ENCODE assay signal across 8 mouse cellular contexts in the genomic region with DNA sequence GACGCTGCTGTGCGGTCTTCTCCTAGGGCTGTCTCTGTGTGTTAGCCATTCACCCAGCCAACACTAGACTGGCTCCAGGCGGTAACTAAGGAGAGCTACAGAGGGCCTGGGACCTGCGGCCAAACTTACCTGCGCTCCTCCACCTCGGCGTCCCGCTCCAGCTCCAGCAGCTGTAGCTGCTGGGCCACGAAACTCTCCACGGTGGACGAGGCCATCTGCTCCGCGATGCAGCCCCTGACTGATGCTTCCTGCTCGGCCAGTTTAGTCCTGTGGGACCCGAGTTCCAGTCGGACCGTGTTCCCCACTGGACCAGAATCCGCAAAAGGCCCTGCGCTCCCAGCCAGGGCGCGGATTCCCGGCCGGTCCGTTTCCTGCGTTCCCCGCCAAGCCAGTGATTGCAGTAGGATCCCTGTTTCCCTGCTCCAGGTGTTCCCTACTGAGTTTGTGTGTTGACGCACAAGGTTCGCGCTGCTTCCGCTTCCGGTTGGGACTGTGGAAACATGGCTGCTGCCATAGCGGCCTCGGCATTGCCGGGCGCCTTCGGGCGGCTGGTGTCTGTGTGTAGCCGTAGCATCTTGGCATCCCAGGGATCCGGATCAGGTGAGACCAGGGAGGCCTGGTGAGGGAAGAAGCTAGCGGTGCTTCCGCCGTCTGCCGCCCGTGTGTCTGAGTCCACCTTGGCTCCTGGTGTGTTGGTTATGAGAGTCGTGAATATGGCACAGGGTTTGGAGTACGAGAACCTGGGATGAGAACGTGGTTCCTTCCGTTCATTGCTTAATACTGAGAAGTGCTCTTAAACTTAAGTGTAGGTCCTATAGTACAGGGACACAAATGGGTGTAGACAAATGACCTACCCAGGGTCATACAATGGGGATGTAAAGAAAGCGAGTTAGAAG. TPM values are rescaled to one million over a fixed set of nuclear protein-coding genes. Genes with fewer than 3 reads are reported as not detected.
DNase-seq lines count a peak whose midpoint lies in the region; ATAC-seq and TF ChIP-seq lines count a peak whose summit lies in the region.

Mrpl21 (plus strand) TSS at position 330 of the 896 bp plus-strand sequence.
Ighmbp2 (minus strand) TSS at position 446 of the 896 bp plus-strand sequence.

- H3K9ac ChIP-seq in embryonic facial prominence, embryonic 14.5 days (ENCODE audit: low read depth, low read length), result peak within 1 kb of the TSS; percentile 90
- peak within 1 kb of the TSS; percentile 74 for H3K9ac ChIP-seq in heart, adult 2 months (ENCODE audit: low read depth, low read length)
- H3K9ac ChIP-seq in limb, embryonic 13.5 days, result peak within 1 kb of the TSS; percentile 89
- H3K9ac ChIP-seq in midbrain, embryonic 16.5 days (ENCODE audit: low read depth, low read length), result peak within 1 kb of the TSS; percentile 85

- under 1% methylated on average over 49 of the region's 49 CpGs for WGBS in embryonic facial prominence, embryonic 14.5 days
- under 1% methylated on average over 49 of the region's 49 CpGs for WGBS in heart, adult 2 months
- under 1% methylated on average over 49 of the region's 49 CpGs for WGBS in limb, embryonic 13.5 days
- under 1% methylated on average over 49 of the region's 49 CpGs for WGBS in midbrain, embryonic 16.5 days

- intact Hi-C loops in heart, adult 2 months (cut with DNase I), result no loop called here

- H3K27ac ChIP-seq in embryonic facial prominence, embryonic 14.5 days (replicated peaks; ENCODE audit: low read depth, low read length), result peak within 1 kb of the TSS; percentile 48
- peak within 1 kb of the TSS; percentile 64 for H3K27ac ChIP-seq in heart, adult 2 months
- H3K27ac ChIP-seq in limb, embryonic 13.5 days, result peak within 1 kb of the TSS; percentile 52; the same call in 1 of the 2 replicates
- H3K27ac ChIP-seq in midbrain, embryonic 16.5 days (ENCODE audit: low read length), result peak within 1 kb of the TSS; percentile 68

- peaks cover 36% of the 10 kb centered on the region for H3K36me3 ChIP-seq in embryonic facial prominence, embryonic 14.5 days (ENCODE audit: control insufficient read depth, insufficient read depth, low read length)
- H3K36me3 ChIP-seq in heart, adult 2 months (ENCODE audit: control insufficient read depth, insufficient read depth, low read length), result no peaks in the 10 kb centered on the region
- H3K36me3 ChIP-seq in limb, embryonic 13.5 days, result peaks cover 63% of the 10 kb centered on the region
- H3K36me3 ChIP-seq in midbrain, embryonic 16.5 days (ENCODE audit: control insufficient read depth, insufficient read depth, low read length), result peaks cover 29% of the 10 kb centered on the region

- H3K9me3 ChIP-seq in embryonic facial prominence, embryonic 14.5 days (ENCODE audit: control insufficient read depth, low read length), result no peaks in the 10 kb centered on the region
- no peaks in the 10 kb centered on the region for H3K9me3 ChIP-seq in limb, embryonic 13.5 days
- H3K9me3 ChIP-seq in midbrain, embryonic 16.5 days (replicated peaks; ENCODE audit: control insufficient read depth, low read length, poor library complexity, severe bottlenecking), result no peaks in the 10 kb centered on the region

- H3K4me1 ChIP-seq in embryonic facial prominence, embryonic 14.5 days (ENCODE audit: control insufficient read depth, insufficient read depth, low read length), result peaks cover 11% of the 10 kb centered on the region
- peaks cover 3% of the 10 kb centered on the region for H3K4me1 ChIP-seq in heart, adult 2 months (ENCODE audit: control insufficient read depth, insufficient read depth, low read length)
- H3K4me1 ChIP-seq in limb, embryonic 13.5 days, result peaks cover 21% of the 10 kb centered on the region
- peaks cover 27% of the 10 kb centered on the region for H3K4me1 ChIP-seq in midbrain, embryonic 16.5 days (ENCODE audit: control insufficient read depth, insufficient read depth, low read length)

- DNase-seq in 3T3-L1 (ENCODE audit: low read depth, low spot score), result peak; percentile 98
- peak; percentile 74 to 86 for DNase-seq in adrenal gland, postnatal 4 days (ENCODE audit: low spot score in 2 of 2)
- DNase-seq in embryonic facial prominence, embryonic 14.5 days (ENCODE audit: low spot score), result peak; percentile 96
- peak; percentile 90 to 92 for DNase-seq in heart, adult 2 months
- peak; percentile 90 to 92 for DNase-seq in kidney, adult 8-10 months
- peak; percentile 82 to 86 for DNase-seq in spleen, postnatal 10 days (ENCODE audit: low spot score in 2 of 2)

- H3K4me3 ChIP-seq in embryonic facial prominence, embryonic 14.5 days (ENCODE audit: low read depth, low read length), result peak within 1 kb of the TSS; percentile 71
- peak within 1 kb of the TSS; percentile 88 for H3K4me3 ChIP-seq in heart, adult 2 months
- peak within 1 kb of the TSS; percentile 87 for H3K4me3 ChIP-seq in limb, embryonic 13.5 days
- H3K4me3 ChIP-seq in midbrain, embryonic 16.5 days (ENCODE audit: low read depth, low read length), result peak within 1 kb of the TSS; percentile 74

- TF ChIP-seq POLR2A in heart, adult 2 months (IDR thresholded peaks at IDR 0.05; ENCODE audit: insufficient read depth, low read depth, low read length), result peak; percentile 79

- TF ChIP-seq CTCF in heart, adult 2 months (IDR thresholded peaks at IDR 0.05), result 0 out of 2 replicates have a peak, but pooled peaks have one; percentile 4

- no peaks in the 10 kb centered on the region for H3K79me2 ChIP-seq in heart, adult 2 months (replicated peaks; ENCODE audit: control insufficient read depth, insufficient read depth, low read length)

- peak; percentile 87 for TF ChIP-seq EP300 in heart, adult 2 months (IDR thresholded peaks at IDR 0.05; ENCODE audit: insufficient read depth, low read depth, low read length)

- H3K4me2 ChIP-seq in embryonic facial prominence, embryonic 14.5 days (ENCODE audit: low read depth, low read length), result peak within 1 kb of the TSS; percentile 77
- H3K4me2 ChIP-seq in limb, embryonic 13.5 days (replicated peaks), result peak within 1 kb of the TSS; percentile 81
- H3K4me2 ChIP-seq in midbrain, embryonic 16.5 days (ENCODE audit: low read length), result peak within 1 kb of the TSS; percentile 82

- peak; percentile 97 for ATAC-seq in embryonic facial prominence, embryonic 14.5 days (ENCODE audit: low read depth)
- peak; percentile 95 for ATAC-seq in limb, embryonic 13.5 days (ENCODE audit: low FRiP score, low read depth)
- ATAC-seq in midbrain, embryonic 16.5 days, result peak; percentile 95

- no peaks in the 10 kb centered on the region for H3K27me3 ChIP-seq in embryonic facial prominence, embryonic 14.5 days (replicated peaks; ENCODE audit: control insufficient read depth, insufficient read depth, low read length)
- H3K27me3 ChIP-seq in heart, adult 2 months (ENCODE audit: control insufficient read depth, insufficient read depth, low read length), result no peaks in the 10 kb centered on the region
- H3K27me3 ChIP-seq in limb, embryonic 13.5 days, result no peaks in the 10 kb centered on the region
- H3K27me3 ChIP-seq in midbrain, embryonic 16.5 days (ENCODE audit: control insufficient read depth, insufficient read depth, low read depth, low read length), result no peaks in the 10 kb centered on the region

RNA-seq across cellular contexts. Expression of gene Mrpl21, which starts in this region (rescaled TPM):
- total RNA-seq in adrenal gland, postnatal 4 days (2021), result 10 to 100 TPM; 70.8 to 71.9 TPM
- 110 and 116 TPM in 2 replicates for polyA plus RNA-seq in embryonic facial prominence, embryonic 14.5 days (2014; fragmentation: Nextera tagmentation; extraction: Ambion mirVana)
- 10 to 100 TPM; 79.4 to 90.1 TPM for total RNA-seq in heart, adult 2 months (2021)
- 65.3 and 76.9 TPM in 2 replicates for polyA plus RNA-seq in heart, adult 2 months (2012; rRNA removed)
- polyA plus RNA-seq in limb, embryonic 13.5 days (2015; fragmentation: Nextera tagmentation; extraction: Ambion mirVana), result 136 TPM in 2 replicates
- polyA plus RNA-seq in midbrain, embryonic 16.5 days (2015; fragmentation: Nextera tagmentation; extraction: Ambion mirVana), result 90.5 and 93.9 TPM in 2 replicates

RNA-seq across cellular contexts. Expression of gene Ighmbp2, which starts in this region (rescaled TPM):
- 10 to 100 TPM; 11.0 to 11.9 TPM for total RNA-seq in adrenal gland, postnatal 4 days (2021)
- 8.1 and 8.6 TPM in 2 replicates for polyA plus RNA-seq in embryonic facial prominence, embryonic 14.5 days (2014; fragmentation: Nextera tagmentation; extraction: Ambion mirVana)
- 1 to 10 TPM; 2.2 to 2.8 TPM for total RNA-seq in heart, adult 2 months (2021)
- 2.3 and 2.7 TPM in 2 replicates for polyA plus RNA-seq in heart, adult 2 months (2012; rRNA removed)
- 13.1 and 14.0 TPM in 2 replicates for polyA plus RNA-seq in limb, embryonic 13.5 days (2015; fragmentation: Nextera tagmentation; extraction: Ambion mirVana)
- 10.8 and 11.2 TPM in 2 replicates for polyA plus RNA-seq in midbrain, embryonic 16.5 days (2015; fragmentation: Nextera tagmentation; extraction: Ambion mirVana)

Comparison
In these comparisons a context has a peak if more than half of its experiments do, and no peak if none do; other contexts are left out.
1. Peak in every context shown above with its lines: DNase-seq, ATAC-seq, H3K4me3 ChIP-seq and H3K27ac ChIP-seq.